47 mouse cellular contexts compared by ENCODE assay signal in the genomic region with DNA sequence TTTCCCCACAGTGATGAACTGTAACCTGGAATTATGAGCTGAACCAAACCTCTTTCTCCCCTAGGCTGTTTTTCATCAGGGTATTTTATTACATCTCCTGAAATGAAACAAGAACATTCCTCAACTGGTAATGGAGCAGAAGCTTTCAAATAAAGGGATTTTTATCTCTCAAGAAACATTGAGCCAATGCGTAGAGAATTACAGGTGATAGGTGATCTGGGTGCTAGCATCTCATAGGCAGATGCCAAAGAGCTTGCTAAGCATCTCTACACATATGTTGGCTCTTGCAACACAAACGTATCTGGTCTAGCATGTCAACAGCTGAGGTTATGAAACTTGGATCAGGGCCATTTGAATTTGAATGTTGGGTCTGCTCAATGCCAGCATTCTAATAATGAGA. TPM values are rescaled to one million over a fixed set of nuclear protein-coding genes. Genes with fewer than 3 reads are reported as not detected.
"Had no signal": no experiment of that assay in that cellular context is flagged by ENCODE, and none has a peak within 500 bp of the region (broad histone marks: within the 10 kb centered on the region; RNA-seq: fewer than 3 reads in every experiment).

No protein-coding gene starts in this region.

- H3K36me3 ChIP-seq: limb, embryonic 10.5 days; limb, embryonic 12.5 days; limb, embryonic 13.5 days; limb, embryonic 15.5 days; liver, embryonic 12.5 days; liver, embryonic 13.5 days; liver, embryonic 15.5 days; lung, embryonic 15.5 days; midbrain, embryonic 10.5 days; midbrain, embryonic 12.5 days; midbrain, embryonic 15.5 days; neural tube, embryonic 12.5 days; neural tube, embryonic 13.5 days had no signal

- H3K4me1 ChIP-seq: limb, embryonic 10.5 days; limb, embryonic 12.5 days; limb, embryonic 13.5 days; limb, embryonic 15.5 days; liver, embryonic 12.5 days; liver, embryonic 13.5 days; liver, embryonic 15.5 days; lung, embryonic 15.5 days; megakaryocyte, embryonic 14.5 days; midbrain, embryonic 10.5 days; midbrain, embryonic 12.5 days; midbrain, embryonic 15.5 days; neural tube, embryonic 12.5 days; neural tube, embryonic 13.5 days had no signal

- H3K9ac ChIP-seq: limb, embryonic 12.5 days; limb, embryonic 13.5 days; limb, embryonic 15.5 days; liver, embryonic 12.5 days; liver, embryonic 13.5 days; liver, embryonic 14.5 days; liver, embryonic 15.5 days; liver, postnatal 0 days; lung, embryonic 14.5 days; lung, embryonic 15.5 days; midbrain, embryonic 12.5 days; midbrain, embryonic 15.5 days; neural tube, embryonic 12.5 days; neural tube, embryonic 13.5 days had no signal

- H3K9me3 ChIP-seq: limb, embryonic 12.5 days; limb, embryonic 15.5 days; liver, embryonic 13.5 days; lung, embryonic 15.5 days had no signal

- ATAC-seq: liver, embryonic 12.5 days; liver, postnatal 0 days; lung, postnatal 0 days; midbrain, embryonic 15.5 days; midbrain, embryonic 16.5 days had no signal

- H3K27ac ChIP-seq: limb, embryonic 10.5 days; limb, embryonic 12.5 days; limb, embryonic 13.5 days; limb, embryonic 15.5 days; liver, embryonic 12.5 days; liver, embryonic 13.5 days; liver, embryonic 14.5 days; liver, embryonic 15.5 days; lung, embryonic 15.5 days; macrophage; midbrain, embryonic 10.5 days; midbrain, embryonic 12.5 days; midbrain, embryonic 15.5 days; neural tube, embryonic 12.5 days; neural tube, embryonic 13.5 days had no signal

- DNase-seq: left cerebral cortex, postnatal 4 days; liver; liver, embryonic 13.5 days; liver, postnatal 0 days; lung, adult 18-20 months; lung, adult 2 months; lung, embryonic 14.5 days; lung, postnatal 10 days; lung, postnatal 14 days; lung, postnatal 36 days; lung, postnatal 4 days; midbrain, embryonic 14.5 days had no signal

- H3K4me3 ChIP-seq: limb, embryonic 10.5 days; limb, embryonic 12.5 days; limb, embryonic 13.5 days; limb, embryonic 15.5 days; liver, embryonic 12.5 days; liver, embryonic 13.5 days; liver, embryonic 15.5 days; lung, embryonic 15.5 days; megakaryocyte, embryonic 14.5 days; midbrain, embryonic 10.5 days; midbrain, embryonic 12.5 days; midbrain, embryonic 15.5 days; myocyte; neural tube, embryonic 12.5 days; neural tube, embryonic 13.5 days had no signal

- H3K4me2 ChIP-seq: limb, embryonic 12.5 days; limb, embryonic 13.5 days; limb, embryonic 15.5 days; liver, embryonic 11.5 days; liver, embryonic 12.5 days; liver, embryonic 13.5 days; liver, embryonic 15.5 days; lung, embryonic 14.5 days; lung, embryonic 15.5 days; midbrain, embryonic 11.5 days; midbrain, embryonic 12.5 days; midbrain, embryonic 15.5 days; neural tube, embryonic 12.5 days; neural tube, embryonic 13.5 days had no signal

- H3K27me3 ChIP-seq: limb, embryonic 12.5 days; limb, embryonic 13.5 days; limb, embryonic 15.5 days; liver, embryonic 12.5 days; liver, embryonic 13.5 days; liver, embryonic 15.5 days; lung, embryonic 15.5 days; megakaryocyte, embryonic 14.5 days; midbrain, embryonic 12.5 days; midbrain, embryonic 15.5 days; neural tube, embryonic 12.5 days; neural tube, embryonic 13.5 days had no signal

RNA-seq across cellular contexts. Expression of a gene that starts 1.6 kb away (rescaled TPM):
- total RNA-seq: left cerebral cortex, postnatal 10 days; left cerebral cortex, postnatal 14 days; left cerebral cortex, postnatal 25 days; left cerebral cortex, postnatal 36 days; left cerebral cortex, postnatal 4 days; liver, adult 2 months; megakaryocyte progenitor cell, adult 5-6 weeks; megakaryocyte, adult 5-6 weeks; megakaryocyte-erythroid progenitor cell, adult 5-6 weeks; midbrain, postnatal 0 days; monocyte, adult 5-6 weeks had no signal
- polyA plus RNA-seq: limb, embryonic 10.5 days; limb, embryonic 11.5 days; limb, embryonic 12.5 days; limb, embryonic 13.5 days; limb, embryonic 14.5 days; limb, embryonic 15.5 days; liver, adult 2 months; liver, embryonic 11.5 days; liver, embryonic 12.5 days; liver, embryonic 13.5 days; liver, embryonic 14.5 days; liver, embryonic 15.5 days; liver, embryonic 16.5 days; liver, postnatal 0 days; lung, adult 2 months; lung, embryonic 14.5 days; lung, embryonic 15.5 days; lung, embryonic 16.5 days; lung, postnatal 0 days; macrophage; midbrain, embryonic 10.5 days; midbrain, embryonic 11.5 days; midbrain, embryonic 12.5 days; midbrain, embryonic 14.5 days; midbrain, embryonic 15.5 days; midbrain, embryonic 16.5 days; midbrain, postnatal 0 days; myocyte; neural tube, embryonic 11.5 days; neural tube, embryonic 12.5 days; neural tube, embryonic 13.5 days had no signal

RNA-seq across cellular contexts. Expression of a gene that starts 12.1 kb away (rescaled TPM):
- total RNA-seq: left cerebral cortex, postnatal 10 days; left cerebral cortex, postnatal 14 days; left cerebral cortex, postnatal 25 days; left cerebral cortex, postnatal 36 days; left cerebral cortex, postnatal 4 days; liver, adult 2 months; megakaryocyte progenitor cell, adult 5-6 weeks; megakaryocyte, adult 5-6 weeks; megakaryocyte-erythroid progenitor cell, adult 5-6 weeks; midbrain, postnatal 0 days; monocyte, adult 5-6 weeks had no signal
- polyA plus RNA-seq: limb, embryonic 10.5 days; limb, embryonic 11.5 days; limb, embryonic 12.5 days; limb, embryonic 13.5 days; limb, embryonic 14.5 days; limb, embryonic 15.5 days; liver, adult 2 months; liver, embryonic 11.5 days; liver, embryonic 12.5 days; liver, embryonic 13.5 days; liver, embryonic 14.5 days; liver, embryonic 15.5 days; liver, embryonic 16.5 days; liver, postnatal 0 days; lung, adult 2 months; lung, embryonic 14.5 days; lung, embryonic 15.5 days; lung, embryonic 16.5 days; lung, postnatal 0 days; macrophage; midbrain, embryonic 10.5 days; midbrain, embryonic 11.5 days; midbrain, embryonic 12.5 days; midbrain, embryonic 14.5 days; midbrain, embryonic 15.5 days; midbrain, embryonic 16.5 days; midbrain, postnatal 0 days; myocyte; neural tube, embryonic 11.5 days; neural tube, embryonic 12.5 days; neural tube, embryonic 13.5 days had no signal

RNA-seq across cellular contexts. Expression of a gene that starts 26.6 kb away (rescaled TPM):
- total RNA-seq: left cerebral cortex, postnatal 10 days; left cerebral cortex, postnatal 14 days; left cerebral cortex, postnatal 25 days; left cerebral cortex, postnatal 36 days; left cerebral cortex, postnatal 4 days; liver, adult 2 months; megakaryocyte progenitor cell, adult 5-6 weeks; megakaryocyte, adult 5-6 weeks; megakaryocyte-erythroid progenitor cell, adult 5-6 weeks; midbrain, postnatal 0 days; monocyte, adult 5-6 weeks had no signal
- polyA plus RNA-seq: limb, embryonic 10.5 days; limb, embryonic 11.5 days; limb, embryonic 12.5 days; limb, embryonic 13.5 days; limb, embryonic 14.5 days; limb, embryonic 15.5 days; liver, adult 2 months; liver, embryonic 11.5 days; liver, embryonic 12.5 days; liver, embryonic 13.5 days; liver, embryonic 14.5 days; liver, embryonic 15.5 days; liver, embryonic 16.5 days; liver, postnatal 0 days; lung, adult 2 months; lung, embryonic 14.5 days; lung, embryonic 15.5 days; lung, embryonic 16.5 days; lung, postnatal 0 days; macrophage; midbrain, embryonic 10.5 days; midbrain, embryonic 11.5 days; midbrain, embryonic 12.5 days; midbrain, embryonic 14.5 days; midbrain, postnatal 0 days; myocyte; neural tube, embryonic 11.5 days; neural tube, embryonic 12.5 days; neural tube, embryonic 13.5 days had no signal

RNA-seq across cellular contexts. Expression of a gene that starts 54.4 kb away (rescaled TPM):
- total RNA-seq: left cerebral cortex, postnatal 10 days; left cerebral cortex, postnatal 14 days; left cerebral cortex, postnatal 25 days; left cerebral cortex, postnatal 36 days; left cerebral cortex, postnatal 4 days; liver, adult 2 months; megakaryocyte progenitor cell, adult 5-6 weeks; megakaryocyte, adult 5-6 weeks; megakaryocyte-erythroid progenitor cell, adult 5-6 weeks; midbrain, postnatal 0 days; monocyte, adult 5-6 weeks had no signal
- polyA plus RNA-seq: limb, embryonic 10.5 days; limb, embryonic 11.5 days; limb, embryonic 12.5 days; limb, embryonic 13.5 days; limb, embryonic 14.5 days; limb, embryonic 15.5 days; liver, adult 2 months; liver, embryonic 11.5 days; liver, embryonic 12.5 days; liver, embryonic 13.5 days; liver, embryonic 14.5 days; liver, embryonic 15.5 days; liver, embryonic 16.5 days; liver, postnatal 0 days; lung, adult 2 months; lung, embryonic 14.5 days; lung, embryonic 15.5 days; lung, embryonic 16.5 days; lung, postnatal 0 days; macrophage; midbrain, embryonic 10.5 days; midbrain, embryonic 11.5 days; midbrain, embryonic 12.5 days; midbrain, embryonic 14.5 days; midbrain, embryonic 15.5 days; midbrain, embryonic 16.5 days; midbrain, postnatal 0 days; myocyte; neural tube, embryonic 11.5 days; neural tube, embryonic 12.5 days; neural tube, embryonic 13.5 days had no signal

RNA-seq across cellular contexts. Expression of a gene that starts 56.9 kb away (rescaled TPM):
- total RNA-seq: left cerebral cortex, postnatal 10 days; left cerebral cortex, postnatal 14 days; left cerebral cortex, postnatal 25 days; left cerebral cortex, postnatal 36 days; left cerebral cortex, postnatal 4 days; liver, adult 2 months; megakaryocyte progenitor cell, adult 5-6 weeks; megakaryocyte, adult 5-6 weeks; megakaryocyte-erythroid progenitor cell, adult 5-6 weeks; monocyte, adult 5-6 weeks had no signal
- polyA plus RNA-seq: liver, adult 2 months; liver, embryonic 11.5 days; liver, embryonic 12.5 days; liver, embryonic 13.5 days; liver, embryonic 14.5 days; liver, embryonic 15.5 days; liver, embryonic 16.5 days; liver, postnatal 0 days; lung, embryonic 14.5 days; macrophage; midbrain, embryonic 10.5 days; midbrain, embryonic 11.5 days; midbrain, embryonic 12.5 days; midbrain, embryonic 14.5 days; midbrain, embryonic 15.5 days; midbrain, embryonic 16.5 days; midbrain, postnatal 0 days; myocyte; neural tube, embryonic 11.5 days; neural tube, embryonic 12.5 days; neural tube, embryonic 13.5 days had no signal
